Mouse (Mus musculus) forebrain, embryonic 13.5 days (tissue): ENCODE measurements around the gene Edil3. TPM values are rescaled to one million over a fixed set of nuclear protein-coding genes. Genes with fewer than 3 reads are reported as not detected.

Experiments used
- ATAC-seq: fragments of 200-750 bp; cut with Nextera tagmentation; 2 replicates; pipeline ENCODE4 v1.8.0; 2017
- H3K27ac ChIP-seq: fragments of 300-500 bp; sonication (generic); 2 replicates; pipeline ENCODE4 v1.5.1; 2015; ENCODE audit warnings: inconsistent platforms, mild to moderate bottlenecking, moderate library complexity
- H3K27me3 ChIP-seq: fragments of 300-500 bp; sonication (generic); 2 replicates; pipeline ENCODE4 v1.6.1; 2015; ENCODE audit warnings: mild to moderate bottlenecking, inconsistent platforms
- H3K36me3 ChIP-seq: fragments of 300-500 bp; sonication (generic); 2 replicates; pipeline ENCODE4 v1.6.1; 2015; ENCODE audit warnings: mild to moderate bottlenecking, inconsistent platforms; ENCODE audit not compliant: poor library complexity, severe bottlenecking
- H3K4me1 ChIP-seq: fragments of 300-500 bp; sonication (generic); 2 replicates; pipeline ENCODE4 v1.6.1; 2015; ENCODE audit warnings: inconsistent platforms
- H3K4me2 ChIP-seq: fragments of 300-500 bp; sonication (generic); 2 replicates; pipeline ENCODE4 v1.6.1; 2015; ENCODE audit warnings: inconsistent platforms, mild to moderate bottlenecking, moderate library complexity
- H3K4me3 ChIP-seq: fragments of 300-500 bp; sonication (generic); 2 replicates; pipeline ENCODE4 v1.5.1; 2015; ENCODE audit warnings: mild to moderate bottlenecking, inconsistent platforms
- H3K9ac ChIP-seq: fragments of 300-500 bp; sonication (generic); 2 replicates; pipeline ENCODE4 v1.6.1; 2015; ENCODE audit warnings: mild to moderate bottlenecking, inconsistent platforms
- H3K9me3 ChIP-seq: fragments of 300-500 bp; sonication (generic); replicated peaks from 2 replicates; pipeline ENCODE4 v1.6.1; 2016; ENCODE audit warnings: inconsistent platforms
- WGBS: fragments of 180-500 bp; shearing (Covaris S2); methylation state at CpG from one replicate; pipeline ENCODE4 v1.1.7; 2015; 5-methylcytosine and 5-hydroxymethylcytosine counted together
- polyA plus RNA-seq: library from polyadenylated mRNA; unstranded; fragments of >200 nt; fragmentation: Nextera tagmentation; extraction: Ambion mirVana; gene quantifications from 2 replicates; pipeline ENCODE4 v1.2.1, GENCODE M21; 2015

Gene Edil3
- polyA plus RNA-seq: 31.1 and 33.5 TPM in 2 replicates

- H3K9ac ChIP-seq: peak within 1 kb of the TSS; percentile 88
- H3K27me3 ChIP-seq: peaks cover 5% of the 10 kb centered on the region; the same call in 1 of the 2 replicates
- WGBS: under 1% methylated on average over 52 of the region's 60 CpGs
- peaks cover 13% of the 10 kb centered on the region; the same call in 1 of the 2 replicates for H3K4me1 ChIP-seq
- H3K36me3 ChIP-seq: no peaks in the 10 kb centered on the region
- H3K9me3 ChIP-seq: no peaks in the 10 kb centered on the region
- peak within 1 kb of the TSS; percentile 78 for H3K27ac ChIP-seq
- peak; percentile 87 for ATAC-seq
- H3K4me3 ChIP-seq: peak within 1 kb of the TSS; percentile 72
- peak within 1 kb of the TSS; percentile 97 for H3K4me2 ChIP-seq
These were observed at the start of gene Edil3 for GRCm38 (mm10) chr13:88821440-88822331. TSS of gene Edil3 (plus strand) at chr13:88821472.

- 83% methylated on average over 1 of the region's 1 CpGs for WGBS
- no peaks in the 10 kb centered on the region for H3K36me3 ChIP-seq
- ATAC-seq: no peak
These were observed 22.1 kb upstream of the Edil3 start for GRCm38 (mm10) chr13:88799186-88799585.

DNA sequence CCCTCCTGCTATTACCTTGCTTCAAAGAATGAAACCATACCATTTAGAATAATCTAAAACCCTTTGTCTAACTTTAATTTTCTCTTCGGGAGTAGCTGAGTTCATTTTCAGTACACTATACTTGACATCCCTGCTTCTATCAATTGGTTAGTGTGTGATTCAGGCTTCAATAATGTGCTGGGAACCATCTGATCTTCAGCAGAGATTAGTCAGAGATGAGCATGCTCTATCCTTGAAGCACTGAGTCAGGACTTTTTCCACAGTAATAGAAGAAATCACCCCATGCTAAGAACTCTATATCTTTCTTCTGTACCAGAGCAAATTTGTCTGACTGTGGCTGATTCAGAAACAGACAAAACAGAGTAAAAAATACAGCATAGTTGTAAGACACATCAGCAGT is 20.3 kb upstream of the Edil3 start:
- Histone ChIP-seq H3K36me3 (no peaks in the 10 kb centered on the region), H3K4me3 (no peak overlapping the region), H3K4me1 (no peaks in the 10 kb centered on the region), H3K9ac (no peak overlapping the region), H3K27ac (no peak overlapping the region), H3K27me3 (no peaks in the 10 kb centered on the region), H3K9me3 (no peaks in the 10 kb centered on the region), H3K4me2 (no peak overlapping the region)
- 86% methylated on average over 1 of the region's 1 CpGs for WGBS
- no peak for ATAC-seq

More at GRCm38 (mm10) chr13:88799186-88799585, 22.1 kb upstream of the Edil3 start:
- H3K27me3 ChIP-seq: no peaks in the 10 kb centered on the region
- no peaks in the 10 kb centered on the region for H3K9me3 ChIP-seq
- no peak overlapping the region for H3K4me2 ChIP-seq
- H3K27ac ChIP-seq: no peak overlapping the region
- no peak overlapping the region for H3K4me3 ChIP-seq
- no peak overlapping the region for H3K9ac ChIP-seq
- H3K4me1 ChIP-seq: no peaks in the 10 kb centered on the region

GRCm38 (mm10) chr13:88805838-88806237 is 15.4 kb upstream of the Edil3 start:
- no peak overlapping the region for H3K4me3 ChIP-seq
- 76% methylated on average over 1 of the region's 1 CpGs for WGBS

GRCm38 (mm10) chr13:88806269-88806668 is 15.0 kb upstream of the Edil3 start:
- no peak for ATAC-seq
- WGBS: 93% methylated on average over 3 of the region's 3 CpGs
- Histone ChIP-seq H3K4me1 (no peaks in the 10 kb centered on the region), H3K27me3 (no peaks in the 10 kb centered on the region), H3K9me3 (no peaks in the 10 kb centered on the region), H3K4me2 (no peak overlapping the region), H3K27ac (no peak overlapping the region), H3K36me3 (no peaks in the 10 kb centered on the region), H3K9ac (no peak overlapping the region), H3K4me3 (no peak overlapping the region)

More at GRCm38 (mm10) chr13:88805838-88806237, 15.4 kb upstream of the Edil3 start:
- Histone ChIP-seq H3K9ac (no peak overlapping the region), H3K27me3 (no peaks in the 10 kb centered on the region), H3K36me3 (no peaks in the 10 kb centered on the region), H3K4me2 (no peak overlapping the region), H3K27ac (no peak overlapping the region), H3K9me3 (no peaks in the 10 kb centered on the region), H3K4me1 (no peaks in the 10 kb centered on the region)
- no peak for ATAC-seq

DNA sequence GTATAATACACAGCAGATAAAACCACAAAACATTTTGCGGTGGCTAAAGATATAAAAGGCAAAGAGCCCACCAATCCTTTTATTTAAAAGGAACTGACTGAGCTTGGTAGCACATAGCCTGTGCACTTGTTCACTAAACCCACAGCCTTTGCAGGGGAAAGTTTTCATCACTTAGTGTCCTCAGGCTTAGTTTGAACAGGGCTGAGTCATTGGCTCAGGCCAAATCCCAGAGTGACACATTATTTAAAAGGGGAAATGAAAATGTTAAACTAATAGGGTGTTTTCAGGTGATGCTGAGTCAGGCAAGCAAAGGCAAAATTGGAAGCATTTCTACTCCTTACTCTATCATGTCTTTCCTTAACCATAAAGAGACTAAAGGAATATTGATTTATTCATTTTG is 11.2 kb upstream of the Edil3 start:
- WGBS: 98% methylated on average over 1 of the region's 1 CpGs
- Histone ChIP-seq H3K27me3 (no peaks in the 10 kb centered on the region), H3K36me3 (no peaks in the 10 kb centered on the region), H3K4me2 (no peak overlapping the region), H3K27ac (no peak overlapping the region), H3K4me3 (no peak overlapping the region), H3K9ac (no peak overlapping the region), H3K9me3 (no peaks in the 10 kb centered on the region), H3K4me1 (no peaks in the 10 kb centered on the region)
- no peak for ATAC-seq

- H3K4me3 ChIP-seq: peak overlapping the region; percentile 72
- 26% methylated on average over 5 of the region's 5 CpGs for WGBS
- no peaks in the 10 kb centered on the region for H3K9me3 ChIP-seq
- ATAC-seq: peak; percentile 11
- H3K9ac ChIP-seq: peak overlapping the region; percentile 88; the same call in 1 of the 2 replicates
- H3K27me3 ChIP-seq: peaks cover 5% of the 10 kb centered on the region; the same call in 1 of the 2 replicates
- peaks cover 13% of the 10 kb centered on the region; the same call in 1 of the 2 replicates for H3K4me1 ChIP-seq
- peak overlapping the region; percentile 97 for H3K4me2 ChIP-seq
- no peaks in the 10 kb centered on the region for H3K36me3 ChIP-seq
- no peak overlapping the region for H3K27ac ChIP-seq
These were observed 475 bp upstream of the Edil3 start for GRCm38 (mm10) chr13:88820686-88821308.

DNA sequence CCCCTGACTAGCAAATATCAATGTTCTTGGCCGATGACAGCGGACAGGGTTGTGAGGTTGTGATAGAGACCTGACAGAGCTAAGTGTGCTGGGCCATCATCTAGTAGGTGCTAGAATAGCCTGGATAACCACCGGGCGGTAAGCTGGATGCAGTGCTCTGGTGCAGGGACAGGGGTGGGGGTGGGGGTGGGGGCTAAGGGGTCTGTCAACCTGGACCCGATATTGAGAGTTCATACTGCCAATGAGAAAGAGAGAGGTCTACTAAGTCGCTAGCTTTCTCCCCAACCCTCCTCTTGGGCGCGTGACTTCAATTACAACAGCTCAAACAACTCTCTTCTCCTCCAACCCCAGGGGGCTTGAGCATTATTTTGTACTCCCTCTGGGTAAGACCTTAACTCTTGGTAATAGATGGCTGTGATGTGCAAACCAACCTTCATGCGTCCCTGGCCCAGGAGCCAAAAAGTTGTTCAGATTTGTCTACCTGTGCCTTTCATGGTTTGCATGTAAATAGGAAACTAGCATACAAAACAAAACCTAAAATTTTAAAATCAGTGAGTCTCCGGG is 1.1 kb downstream of the Edil3 start:
- peak; percentile 12; the same call in 1 of the 2 replicates for ATAC-seq

DNA sequence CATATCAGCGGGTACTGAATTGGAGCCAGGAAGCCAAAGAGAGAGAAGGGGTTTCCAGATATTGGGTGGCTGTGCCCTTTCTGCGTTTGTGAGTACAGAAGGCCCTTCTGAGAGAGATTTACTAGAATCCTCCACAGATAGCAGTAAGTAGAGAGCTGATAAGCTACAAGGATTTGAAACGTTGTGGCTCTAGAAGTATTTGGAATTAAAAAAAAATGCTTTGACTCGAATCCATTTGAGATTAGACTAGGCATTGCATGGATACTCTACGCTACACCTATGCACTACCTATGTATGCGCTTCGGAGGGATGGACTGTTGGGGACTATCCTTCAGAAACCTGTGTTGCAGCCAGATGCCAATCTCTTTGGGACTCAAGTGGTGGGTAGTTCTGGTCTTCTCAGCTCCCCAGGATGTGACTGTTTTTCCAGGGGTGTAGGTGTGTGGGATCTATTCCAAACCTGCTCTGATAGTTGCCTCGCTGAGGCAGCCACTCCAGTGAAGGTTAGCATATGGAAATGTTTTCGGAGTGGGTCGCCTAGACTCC is 1.8 kb downstream of the Edil3 start:
- H3K9ac ChIP-seq: peak overlapping the region; percentile 88
- peak overlapping the region; percentile 97 for H3K4me2 ChIP-seq
- 0 out of 2 replicates have a peak, but pooled peaks have one; percentile 11 for ATAC-seq
- H3K27ac ChIP-seq: peak overlapping the region; percentile 59
- WGBS: 8% methylated on average over 10 of the region's 10 CpGs
- H3K9me3 ChIP-seq: no peaks in the 10 kb centered on the region
- H3K4me1 ChIP-seq: peaks cover 13% of the 10 kb centered on the region; the same call in 1 of the 2 replicates
- H3K4me3 ChIP-seq: peak overlapping the region; percentile 72
- H3K27me3 ChIP-seq: peaks cover 5% of the 10 kb centered on the region; the same call in 1 of the 2 replicates
- H3K36me3 ChIP-seq: no peaks in the 10 kb centered on the region

More for the DNA sequence above, 1.1 kb downstream of the Edil3 start:
- Histone ChIP-seq H3K9me3 (no peaks in the 10 kb centered on the region), H3K4me1 (peaks cover 13% of the 10 kb centered on the region; the same call in 1 of the 2 replicates), H3K27me3 (peaks cover 5% of the 10 kb centered on the region; the same call in 1 of the 2 replicates), H3K4me2 (peak overlapping the region; percentile 97), H3K27ac (0 out of 2 replicates have a peak overlapping the region, but pooled peaks have one; percentile 78), H3K9ac (peak overlapping the region; percentile 88), H3K4me3 (peak overlapping the region; percentile 72), H3K36me3 (no peaks in the 10 kb centered on the region)
- 8% methylated on average over 10 of the region's 10 CpGs for WGBS

DNA sequence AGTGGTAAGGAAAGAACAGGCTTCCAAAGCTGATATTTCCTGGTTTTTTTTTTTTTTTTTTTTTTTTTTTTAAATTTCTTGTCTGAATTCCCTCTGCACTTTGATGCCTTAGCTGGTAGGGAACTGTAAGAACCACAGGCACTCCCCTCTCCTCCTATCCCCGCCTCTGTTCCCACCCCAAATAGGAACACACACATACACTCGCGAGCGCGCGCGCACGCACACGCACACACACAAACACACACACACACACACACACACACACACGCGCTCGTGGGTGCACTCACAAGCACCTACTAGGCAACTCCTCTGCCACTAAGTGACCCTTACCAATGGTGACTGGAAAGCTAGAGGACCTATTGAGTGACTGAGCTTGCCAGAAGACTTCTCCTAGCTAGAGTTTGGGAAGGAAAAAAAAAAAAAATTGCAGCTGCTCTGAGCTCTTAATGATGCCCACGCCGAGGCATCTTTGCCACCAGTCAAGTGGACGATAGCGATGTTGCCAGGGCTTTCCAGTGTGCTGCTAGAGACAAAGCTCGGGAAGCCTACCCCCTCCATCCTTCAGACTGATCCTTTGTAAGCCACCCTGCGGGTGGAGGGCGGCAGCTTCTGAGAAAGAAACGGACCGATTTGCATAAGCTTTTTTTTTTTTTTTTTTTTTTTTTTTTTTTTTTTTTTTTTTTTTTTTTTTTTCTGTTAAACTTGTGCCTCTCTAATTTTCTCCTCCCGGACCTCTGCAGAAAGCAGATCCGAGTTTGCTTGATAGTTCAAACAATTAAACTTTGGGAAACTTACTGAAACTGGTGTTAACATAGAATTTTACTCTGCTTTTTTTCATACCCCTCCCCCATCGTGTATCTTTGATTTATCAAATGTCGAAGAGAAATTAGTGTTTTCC is 2.5 kb downstream of the Edil3 start:
- H3K9me3 ChIP-seq: no peaks in the 10 kb centered on the region
- peaks cover 13% of the 10 kb centered on the region; the same call in 1 of the 2 replicates for H3K4me1 ChIP-seq
- H3K4me3 ChIP-seq: peak overlapping the region; percentile 72
- H3K27me3 ChIP-seq: peaks cover 5% of the 10 kb centered on the region; the same call in 1 of the 2 replicates
- ATAC-seq: peak; percentile 72
- peak overlapping the region; percentile 88 for H3K9ac ChIP-seq
- H3K36me3 ChIP-seq: no peaks in the 10 kb centered on the region
- under 1% methylated on average over 14 of the region's 25 CpGs for WGBS
- H3K27ac ChIP-seq: peak overlapping the region; percentile 74
- peak overlapping the region; percentile 97 for H3K4me2 ChIP-seq
